Mouse (Mus musculus): Measurements from ENCODE around the gene Krtap3-1. TPM values are rescaled to one million over a fixed set of nuclear protein-coding genes. Genes with fewer than 3 reads are reported as not detected.
A peak's percentile ranks its signal among the peaks of the same experiment; 100 is the strongest.
"Not testable (repeated sequence)": the region's sequence is repeated elsewhere in the genome, so short reads cannot be mapped to it uniquely, and the experiment has no call there.

Gene Krtap3-1
- polyA plus RNA-seq (2015; fragmentation: Nextera tagmentation; extraction: Ambion mirVana): not detected in 2 replicates

DNA sequence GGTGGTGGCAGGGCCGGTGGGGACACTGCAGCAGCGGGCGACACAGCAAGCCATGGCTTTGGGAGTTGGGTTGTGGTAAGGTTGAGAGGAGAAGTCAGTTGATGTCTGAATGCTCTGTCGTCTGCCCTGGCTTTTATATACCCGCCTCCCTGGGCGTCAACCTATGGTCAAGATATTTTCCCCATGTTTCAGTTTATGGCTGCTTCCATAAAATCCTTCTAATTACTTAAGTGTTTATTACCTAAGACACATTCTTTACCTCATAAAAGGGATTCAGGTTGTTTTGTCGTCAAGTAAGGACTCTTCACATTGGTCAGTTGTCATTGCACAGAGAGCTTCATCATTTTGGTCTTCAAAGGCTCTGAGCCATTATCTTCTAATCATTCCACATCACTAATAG lies at the start of gene Krtap3-1:
TSS of gene Krtap3-1 (minus strand) at position 101 of the 400 bp plus-strand sequence.
- Histone ChIP-seq H3K9me3 (no peaks in the 10 kb centered on the region), H3K27me3 (no peaks in the 10 kb centered on the region), H3K27ac (no peak within 1 kb of the TSS), H3K4me3 (no peak within 1 kb of the TSS), H3K36me3 (no peaks in the 10 kb centered on the region), H3K4me2 (no peak within 1 kb of the TSS), H3K4me1 (replicated peaks) (no peaks in the 10 kb centered on the region), H3K9ac (no peak within 1 kb of the TSS)
- no peak for ATAC-seq (ENCODE audit: low FRiP score)
- WGBS: 94% methylated on average over 7 of the region's 7 CpGs

DNA sequence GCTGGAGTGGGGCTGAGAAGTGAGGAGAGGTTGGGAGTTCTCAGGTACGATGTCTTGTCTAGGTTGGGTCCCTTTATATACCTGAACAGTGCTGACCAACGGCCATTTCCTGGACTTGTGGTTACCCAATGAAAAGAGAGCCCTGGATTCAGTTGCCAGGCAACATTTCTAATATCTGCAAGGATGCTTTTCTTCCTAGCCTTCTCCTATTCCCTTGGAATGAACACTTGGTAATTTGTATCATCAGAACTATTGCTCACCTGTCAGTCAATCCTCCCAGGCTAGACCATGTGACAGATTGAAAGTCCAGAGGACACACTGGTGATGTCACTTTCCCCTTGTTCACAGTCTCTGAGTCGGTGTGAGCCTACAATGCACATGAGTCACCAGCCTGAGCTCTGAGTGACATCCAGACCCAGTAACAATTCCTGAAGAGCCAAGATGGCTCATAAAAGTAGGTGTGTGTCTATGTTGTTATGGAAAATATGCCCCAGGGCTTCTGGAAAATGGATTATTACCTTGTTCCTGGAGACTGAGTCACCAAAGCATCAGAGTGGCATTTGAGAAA lies 48.5 kb upstream of the Krtap3-1 start, which contains the start of gene Krtap2-4:
TSS of gene Krtap2-4 (minus strand) at position 51 of the 568 bp plus-strand sequence.
- ATAC-seq (ENCODE audit: low FRiP score): no peak
- no peaks in the 10 kb centered on the region for H3K9me3 ChIP-seq
- no peak within 1 kb of the TSS for H3K27ac ChIP-seq
- no peak within 1 kb of the TSS for H3K9ac ChIP-seq
- H3K4me1 ChIP-seq (replicated peaks): no peaks in the 10 kb centered on the region
- WGBS: 66% methylated on average over 3 of the region's 3 CpGs
- no peak within 1 kb of the TSS for H3K4me3 ChIP-seq
- no peaks in the 10 kb centered on the region for H3K36me3 ChIP-seq
- H3K27me3 ChIP-seq: no peaks in the 10 kb centered on the region
- no peak within 1 kb of the TSS for H3K4me2 ChIP-seq

DNA sequence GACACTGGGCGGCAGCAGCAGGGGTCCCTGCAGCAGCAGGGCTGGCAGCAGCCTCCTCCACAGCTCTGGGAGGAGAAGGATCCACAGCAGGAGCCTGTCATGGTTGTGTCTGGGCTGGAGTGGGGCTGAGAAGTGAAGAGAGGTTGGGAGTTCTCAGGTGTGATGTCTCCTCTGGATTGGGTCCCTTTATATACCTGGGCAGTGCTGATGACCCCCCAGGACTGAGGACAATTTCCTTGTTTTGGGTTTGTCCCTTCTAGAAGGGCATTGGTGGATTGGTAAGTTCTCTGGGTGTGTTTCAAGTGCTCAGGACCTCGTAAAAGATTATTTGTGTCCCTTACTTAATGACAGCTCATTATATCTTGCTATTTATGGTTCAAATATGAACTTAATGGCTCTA lies 43.7 kb upstream of the Krtap3-1 start, which contains the start of gene Gm11937:
TSS of gene Gm11937 (minus strand) at position 101 of the 400 bp plus-strand sequence.
- not testable (repeated sequence) for H3K27me3 ChIP-seq; H3K36me3 ChIP-seq; H3K4me2 ChIP-seq; H3K9me3 ChIP-seq; H3K9ac ChIP-seq; H3K27ac ChIP-seq; ATAC-seq (ENCODE audit: low FRiP score); H3K4me3 ChIP-seq; H3K4me1 ChIP-seq (replicated peaks)
- WGBS: 88% methylated on average over 1 of the region's 2 CpGs

DNA sequence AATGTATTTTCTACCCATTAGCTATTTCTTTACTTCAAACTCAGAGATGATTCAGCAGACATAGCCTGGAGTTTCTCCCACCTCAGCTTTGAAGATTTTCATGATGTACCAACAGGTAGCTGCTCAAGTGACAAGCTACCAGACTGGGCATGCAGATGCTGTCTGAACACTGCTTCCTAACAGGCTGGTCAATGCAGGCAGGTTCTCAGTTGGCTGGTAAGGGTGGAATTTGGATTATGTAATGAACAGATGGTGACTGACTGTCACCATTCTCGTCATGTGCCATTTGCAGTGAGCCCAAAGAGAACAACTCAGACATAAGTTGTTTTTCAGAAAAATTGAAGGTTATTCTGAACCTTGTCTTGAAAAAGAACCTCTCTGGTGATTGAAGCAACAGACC lies 42.7 kb upstream of the Krtap3-1 start:
- Histone ChIP-seq H3K4me2 (no peak overlapping the region), H3K4me1 (replicated peaks) (no peaks in the 10 kb centered on the region), H3K9me3 (no peaks in the 10 kb centered on the region), H3K9ac (no peak overlapping the region), H3K27ac (no peak overlapping the region), H3K36me3 (no peaks in the 10 kb centered on the region), H3K4me3 (no peak overlapping the region), H3K27me3 (no peaks in the 10 kb centered on the region)
- WGBS: 82% methylated on average over 1 of the region's 1 CpGs
- no peak for ATAC-seq (ENCODE audit: low FRiP score)

DNA sequence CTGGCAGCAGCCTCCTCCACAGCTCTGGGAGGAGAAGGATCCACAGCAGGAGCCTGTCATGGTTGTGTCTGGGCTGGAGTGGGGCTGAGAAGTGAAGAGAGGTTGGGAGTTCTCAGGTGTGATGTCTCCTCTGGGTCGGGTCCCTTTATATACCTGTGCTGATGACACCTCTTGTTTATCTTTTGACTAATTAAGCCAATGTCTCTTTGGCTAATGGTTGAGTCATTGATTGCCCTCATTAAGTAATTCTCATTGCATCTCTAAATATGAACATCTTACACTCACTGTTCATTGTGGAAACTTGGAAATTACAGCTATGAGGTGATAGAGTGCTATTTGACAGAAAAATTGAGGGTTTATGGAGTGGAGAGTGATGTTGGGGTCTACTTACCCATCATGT lies 36.8 kb upstream of the Krtap3-1 start, which contains the start of gene Gm11938:
TSS of gene Gm11938 (minus strand) at position 101 of the 400 bp plus-strand sequence.
- ATAC-seq (ENCODE audit: low FRiP score); H3K9me3 ChIP-seq; H3K4me1 ChIP-seq (replicated peaks); H3K36me3 ChIP-seq; H3K9ac ChIP-seq; H3K4me3 ChIP-seq; H3K4me2 ChIP-seq; H3K27me3 ChIP-seq; H3K27ac ChIP-seq: not testable (repeated sequence)
- 83% methylated on average over 1 of the region's 1 CpGs for WGBS

DNA sequence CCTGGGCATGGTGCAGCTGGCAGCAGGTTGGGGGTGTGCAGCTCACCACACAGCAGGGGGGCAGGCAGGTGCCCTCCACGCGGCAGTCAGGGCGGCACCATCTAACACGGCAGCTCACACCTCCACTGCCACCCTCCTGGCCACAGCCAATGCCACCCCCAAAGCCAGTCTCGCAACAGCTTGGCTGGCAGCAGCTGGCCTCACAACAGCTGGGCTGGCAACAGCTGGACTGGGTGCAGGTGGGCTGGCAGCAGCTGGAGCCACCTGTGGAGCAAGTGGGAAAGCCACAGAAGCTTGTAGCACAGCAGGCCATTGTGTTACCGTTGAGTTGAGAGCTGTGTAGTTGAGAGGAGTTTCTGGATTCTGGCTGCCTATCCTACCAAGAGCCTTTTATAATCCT lies 31.3 kb upstream of the Krtap3-1 start, which contains the start of gene Krtap9-3:
TSS of gene Krtap9-3 (minus strand) at position 364 of the 400 bp plus-strand sequence.
- not testable (repeated sequence) for H3K9ac ChIP-seq

DNA sequence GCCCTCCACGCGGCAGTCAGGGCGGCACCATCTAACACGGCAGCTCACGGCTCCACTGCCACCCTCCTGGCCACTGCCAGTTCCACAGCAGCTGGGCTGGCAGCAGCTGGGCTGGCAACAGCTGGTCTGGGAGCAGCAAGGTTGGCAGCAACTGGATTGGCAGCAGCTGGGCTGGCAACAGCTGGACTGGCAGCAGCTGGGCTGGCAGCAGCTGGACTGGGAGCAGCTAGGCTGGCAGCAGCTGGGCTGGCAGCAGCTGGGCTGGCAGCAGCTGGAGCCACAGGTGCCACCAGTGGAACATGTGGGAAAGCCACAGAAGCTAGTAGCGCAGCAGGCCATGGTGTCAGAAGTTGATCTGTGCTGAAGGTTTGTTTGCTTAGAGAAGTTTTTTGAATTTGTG lies 24.6 kb upstream of the Krtap3-1 start, which contains the start of gene Krtap1-3:
TSS of gene Krtap1-3 (minus strand) at position 359 of the 400 bp plus-strand sequence.
- WGBS: 89% methylated on average over 6 of the region's 6 CpGs
- no peak within 1 kb of the TSS for H3K27ac ChIP-seq

More for the DNA sequence above, 31.3 kb upstream of the Krtap3-1 start, which contains the start of gene Krtap9-3:
- not testable (repeated sequence) for H3K4me3 ChIP-seq; H3K9me3 ChIP-seq; H3K36me3 ChIP-seq; H3K4me2 ChIP-seq; H3K27ac ChIP-seq; ATAC-seq (ENCODE audit: low FRiP score); H3K4me1 ChIP-seq (replicated peaks); H3K27me3 ChIP-seq
- WGBS: 83% methylated on average over 6 of the region's 6 CpGs

DNA sequence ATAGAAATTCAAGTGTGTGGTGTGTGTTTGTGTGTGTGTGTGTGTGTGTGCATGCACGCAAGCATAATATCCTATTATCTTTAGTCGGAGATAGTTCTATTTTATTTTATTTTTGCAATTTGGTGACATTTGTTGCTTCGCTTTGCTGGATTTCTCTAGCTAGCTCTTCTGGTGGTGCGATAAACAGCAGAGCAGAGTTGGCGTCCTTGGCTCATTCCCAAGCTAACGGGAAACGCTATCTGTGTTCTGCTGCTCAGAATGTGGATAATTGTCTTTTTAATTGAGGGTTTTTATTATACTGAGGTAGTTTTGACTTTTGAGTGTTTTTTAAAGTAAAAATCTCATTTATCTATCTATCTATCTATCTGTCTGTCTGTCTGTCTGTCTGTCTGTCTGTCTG lies 18.7 kb upstream of the Krtap3-1 start:
- H3K4me2 ChIP-seq: no peak overlapping the region
- no peak overlapping the region for H3K27ac ChIP-seq
- H3K4me3 ChIP-seq: no peak overlapping the region
- H3K36me3 ChIP-seq: no peaks in the 10 kb centered on the region
- H3K4me1 ChIP-seq (replicated peaks): no peaks in the 10 kb centered on the region
- H3K9ac ChIP-seq: no peak overlapping the region
- no peaks in the 10 kb centered on the region for H3K27me3 ChIP-seq
- WGBS: 93% methylated on average over 7 of the region's 7 CpGs
- no peak for ATAC-seq (ENCODE audit: low FRiP score)
- H3K9me3 ChIP-seq: no peaks in the 10 kb centered on the region

More for the DNA sequence above, 24.6 kb upstream of the Krtap3-1 start, which contains the start of gene Krtap1-3:
- no peaks in the 10 kb centered on the region for H3K27me3 ChIP-seq
- H3K4me1 ChIP-seq (replicated peaks): no peaks in the 10 kb centered on the region
- H3K9me3 ChIP-seq: no peaks in the 10 kb centered on the region
- no peak within 1 kb of the TSS for H3K9ac ChIP-seq
- no peak for ATAC-seq (ENCODE audit: low FRiP score)
- H3K36me3 ChIP-seq: no peaks in the 10 kb centered on the region
- no peak within 1 kb of the TSS for H3K4me3 ChIP-seq
- no peak within 1 kb of the TSS for H3K4me2 ChIP-seq

DNA sequence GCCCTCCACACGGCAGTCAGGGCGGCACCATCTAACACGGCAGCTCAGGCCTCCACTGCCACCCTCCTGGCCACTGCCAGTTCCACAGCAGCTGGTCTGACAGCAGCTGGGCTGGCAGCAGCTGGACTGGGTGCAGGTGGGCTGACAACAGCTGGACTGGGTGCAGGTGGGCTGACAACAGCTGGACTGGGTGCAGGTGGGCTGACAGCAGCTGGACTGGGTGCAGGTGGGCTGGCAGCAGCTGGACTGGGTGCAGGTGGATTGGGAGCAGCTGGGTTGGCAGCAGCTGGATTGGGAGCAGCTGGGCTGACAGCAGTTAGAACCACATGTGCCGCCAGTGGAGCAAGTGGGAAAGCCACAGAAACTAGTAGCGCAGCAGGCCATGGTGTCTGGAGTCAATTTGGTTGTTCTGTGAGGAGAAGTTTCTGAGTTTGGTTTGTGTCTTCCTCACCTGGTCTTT lies 16.8 kb upstream of the Krtap3-1 start, which contains the start of gene Krtap1-4:
TSS of gene Krtap1-4 (minus strand) at position 410 of the 460 bp plus-strand sequence.
- 83% methylated on average over 5 of the region's 5 CpGs for WGBS
- ATAC-seq (ENCODE audit: low FRiP score): no peak
- H3K9me3 ChIP-seq: no peaks in the 10 kb centered on the region
- no peaks in the 10 kb centered on the region for H3K4me1 ChIP-seq (replicated peaks)
- H3K27ac ChIP-seq: no peak within 1 kb of the TSS
- H3K4me2 ChIP-seq: no peak within 1 kb of the TSS
- H3K27me3 ChIP-seq: no peaks in the 10 kb centered on the region
- H3K9ac ChIP-seq: no peak within 1 kb of the TSS
- H3K36me3 ChIP-seq: no peaks in the 10 kb centered on the region
- H3K4me3 ChIP-seq: no peak within 1 kb of the TSS

DNA sequence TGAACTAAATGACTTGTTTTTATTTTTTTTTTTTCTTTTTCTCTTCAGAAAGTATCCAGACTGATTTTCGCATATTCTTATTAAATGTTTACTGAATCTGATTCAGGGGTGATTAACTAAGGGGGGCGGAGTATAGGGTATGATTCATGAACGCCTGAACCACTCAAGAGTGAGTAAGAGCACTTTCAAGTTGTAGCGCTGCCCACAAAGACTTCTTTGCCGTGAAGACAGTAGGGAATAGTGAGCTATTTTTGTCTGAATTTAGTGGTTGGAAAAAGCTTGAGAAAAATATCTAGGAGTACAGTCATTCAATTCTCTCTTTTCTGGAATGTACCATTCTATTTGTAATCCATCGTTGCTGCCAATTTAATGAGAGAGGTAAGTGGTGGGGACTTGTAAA lies 15.1 kb upstream of the Krtap3-1 start:
- WGBS: 89% methylated on average over 6 of the region's 6 CpGs
- no peak overlapping the region for H3K27ac ChIP-seq

DNA sequence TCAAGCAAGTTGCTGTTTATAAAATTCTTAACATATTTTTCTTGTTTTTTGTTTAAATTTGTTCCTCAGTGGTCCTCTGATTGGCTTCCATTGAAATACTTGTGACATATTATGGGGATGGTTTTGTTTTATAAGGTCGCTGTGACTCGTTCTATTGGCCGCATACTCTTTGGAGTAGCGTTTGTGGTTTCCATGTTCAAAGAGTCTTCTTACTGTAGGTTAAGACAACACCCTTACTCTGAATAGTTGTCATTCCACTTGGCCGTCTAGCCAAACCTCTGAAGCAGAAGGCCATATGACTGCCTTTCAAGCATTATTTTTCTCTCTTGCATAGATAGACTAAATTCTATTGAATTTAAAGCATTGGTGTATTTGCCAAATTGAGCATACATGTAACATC lies 14.6 kb upstream of the Krtap3-1 start:
- WGBS: 95% methylated on average over 5 of the region's 5 CpGs
- H3K27me3 ChIP-seq: no peaks in the 10 kb centered on the region
- H3K9ac ChIP-seq: no peak overlapping the region

More for the DNA sequence above, 15.1 kb upstream of the Krtap3-1 start:
- Histone ChIP-seq H3K36me3 (no peaks in the 10 kb centered on the region), H3K27me3 (no peaks in the 10 kb centered on the region), H3K4me3 (no peak overlapping the region), H3K4me2 (no peak overlapping the region), H3K9me3 (no peaks in the 10 kb centered on the region), H3K4me1 (replicated peaks) (no peaks in the 10 kb centered on the region), H3K9ac (no peak overlapping the region)
- no peak for ATAC-seq (ENCODE audit: low FRiP score)

DNA sequence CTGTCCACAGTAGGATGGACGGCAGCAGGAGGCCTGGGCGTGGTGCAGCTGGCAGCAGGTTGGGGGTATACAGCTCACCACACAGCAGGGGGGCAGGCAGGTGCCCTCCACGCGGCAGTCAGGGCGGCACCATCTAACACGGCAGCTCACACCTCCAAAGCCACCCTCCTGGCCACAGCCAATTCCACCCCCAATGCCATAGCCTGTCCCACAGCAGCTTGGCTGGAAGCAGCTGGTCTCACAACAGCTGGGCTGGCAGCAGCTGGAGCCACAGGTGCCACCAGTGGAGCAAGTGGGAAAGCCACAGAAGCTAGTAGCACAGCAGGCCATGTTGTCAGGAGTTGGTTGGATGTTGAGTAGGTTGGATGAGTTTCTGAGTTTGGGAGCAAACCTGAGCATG lies 14.2 kb upstream of the Krtap3-1 start, which contains the start of gene Krtap1-5:
TSS of gene Krtap1-5 (minus strand) at position 381 of the 400 bp plus-strand sequence.
- ATAC-seq (ENCODE audit: low FRiP score): no peak
- no peak within 1 kb of the TSS for H3K27ac ChIP-seq
- WGBS: 85% methylated on average over 6 of the region's 6 CpGs
- no peak within 1 kb of the TSS for H3K4me2 ChIP-seq
- no peaks in the 10 kb centered on the region for H3K4me1 ChIP-seq (replicated peaks)
- H3K27me3 ChIP-seq: no peaks in the 10 kb centered on the region
- H3K4me3 ChIP-seq: no peak within 1 kb of the TSS
- no peak within 1 kb of the TSS for H3K9ac ChIP-seq
- H3K9me3 ChIP-seq: no peaks in the 10 kb centered on the region
- H3K36me3 ChIP-seq: no peaks in the 10 kb centered on the region

More for the DNA sequence above, 14.6 kb upstream of the Krtap3-1 start:
- Histone ChIP-seq H3K4me1 (replicated peaks) (no peaks in the 10 kb centered on the region), H3K4me3 (no peak overlapping the region), H3K9me3 (no peaks in the 10 kb centered on the region), H3K36me3 (no peaks in the 10 kb centered on the region), H3K27ac (no peak overlapping the region), H3K4me2 (no peak overlapping the region)
- no peak for ATAC-seq (ENCODE audit: low FRiP score)

DNA sequence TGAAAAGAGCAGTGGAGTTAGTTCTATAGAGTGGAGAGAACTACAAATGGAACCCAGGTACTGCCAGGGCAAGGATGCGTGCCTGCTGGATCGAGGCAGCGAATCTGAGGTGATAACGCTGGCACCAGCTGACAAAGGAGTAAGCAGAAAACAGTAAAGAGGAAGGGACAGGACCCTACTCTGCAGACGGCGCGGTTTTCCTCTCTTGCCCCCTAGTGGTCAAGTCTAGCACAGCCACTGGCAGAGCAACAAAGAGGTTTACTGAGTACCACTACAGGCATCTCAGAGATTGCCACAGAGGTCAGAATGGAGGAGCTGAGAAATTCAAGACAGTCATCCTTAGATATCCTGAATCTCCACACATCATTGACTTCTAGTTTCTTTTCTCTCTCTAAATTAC lies 7.7 kb upstream of the Krtap3-1 start:
- no peak for ATAC-seq (ENCODE audit: low FRiP score)
- Histone ChIP-seq H3K4me2 (peak overlapping the region; percentile 45), H3K4me1 (replicated peaks) (0 out of 2 replicates have a peak, but pooled peaks cover 2% of the 10 kb centered on the region), H3K9ac (no peak overlapping the region; the same call in 1 of the 2 replicates), H3K27me3 (no peaks in the 10 kb centered on the region), H3K27ac (no peak overlapping the region), H3K4me3 (no peak overlapping the region), H3K36me3 (no peaks in the 10 kb centered on the region), H3K9me3 (no peaks in the 10 kb centered on the region)
- WGBS: 6% methylated on average over 7 of the region's 7 CpGs
